Mouse (Mus musculus) C2C12 (cell line): ENCODE measurements around the gene Zfp575.

ENCODE experiments used
- CTCF ChIP-seq: IDR thresholded peaks from one replicate; pipeline ENCODE4 v1.5.1; 2011; ENCODE audit not compliant: control insufficient read depth, insufficient read depth, insufficient read length
- MAX ChIP-seq: IDR thresholded peaks from one replicate; pipeline ENCODE4 v1.6.1; 2011; ENCODE audit warnings: mild to moderate bottlenecking, control low read depth
- MYOG ChIP-seq: IDR thresholded peaks from one replicate; pipeline ENCODE4 v1.6.1; 2011; ENCODE audit not compliant: control insufficient read depth, insufficient read length; ENCODE audit errors: extremely low read depth
- USF1 ChIP-seq: IDR thresholded peaks from one replicate; pipeline ENCODE4 v1.6.1; 2011; ENCODE audit warnings: low read depth, mild to moderate bottlenecking, control low read depth, moderate library complexity

DNA sequence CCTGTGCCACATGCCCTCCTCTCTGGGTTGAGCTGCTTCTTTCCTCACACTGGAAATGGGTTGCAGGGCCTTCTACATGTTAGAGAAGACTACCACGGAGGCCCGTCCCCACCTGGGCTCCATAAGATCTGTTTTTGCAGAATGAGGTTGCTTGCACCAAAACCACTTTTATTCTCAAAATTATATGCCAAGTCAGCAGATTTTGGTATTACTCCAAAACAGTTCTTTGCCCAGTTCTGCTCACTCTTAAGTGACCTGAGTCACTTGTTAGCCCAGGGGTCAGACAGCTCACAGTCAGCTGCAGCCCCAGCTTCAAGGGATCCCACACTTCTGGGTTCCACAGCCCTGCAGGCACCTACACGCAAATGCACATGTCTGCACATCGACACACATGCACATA, 26.0 kb downstream of the Zfp575 start:
- no peak for TF ChIP-seq CTCF
- no peak for TF ChIP-seq MAX
- no peak for TF ChIP-seq MYOG
- TF ChIP-seq USF1 = no peak
